Mouse (Mus musculus) kidney, embryonic 15.5 days (tissue): ENCODE measurements around the gene Tctn3. TPM values are rescaled to one million over a fixed set of nuclear protein-coding genes. Genes with fewer than 3 reads are reported as not detected.
A peak's percentile ranks its signal among the peaks of the same experiment; 100 is the strongest.
"Not testable (repeated sequence)": the region's sequence is repeated elsewhere in the genome, so short reads cannot be mapped to it uniquely, and the experiment has no call there.

ENCODE experiments used
- ATAC-seq: fragments of 200-750 bp; cut with Nextera tagmentation; replicated peaks from 2 replicates; pipeline ENCODE4 v1.8.0; 2017; ENCODE audit warnings: moderate TSS enrichment; ENCODE audit not compliant: low FRiP score
- H3K27ac ChIP-seq: fragments of 300-500 bp; sonication (generic); 2 replicates; pipeline ENCODE4 v1.5.1; 2015; ENCODE audit warnings: mild to moderate bottlenecking, inconsistent platforms
- H3K27me3 ChIP-seq: fragments of 300-500 bp; sonication (generic); 2 replicates; pipeline ENCODE4 v1.6.1; 2015; ENCODE audit warnings: inconsistent platforms
- H3K36me3 ChIP-seq: fragments of 300-500 bp; sonication (generic); 2 replicates; pipeline ENCODE4 v1.6.1; 2015; ENCODE audit warnings: inconsistent platforms
- H3K4me1 ChIP-seq: fragments of 300-500 bp; sonication (generic); 2 replicates; pipeline ENCODE4 v1.6.1; 2015; ENCODE audit warnings: inconsistent platforms
- H3K4me2 ChIP-seq: fragments of 300-500 bp; sonication (generic); 2 replicates; pipeline ENCODE4 v1.6.1; 2015; ENCODE audit warnings: moderate library complexity, mild to moderate bottlenecking, inconsistent platforms
- H3K4me3 ChIP-seq: fragments of 300-500 bp; sonication (generic); replicated peaks from 2 replicates; pipeline ENCODE4 v1.5.1; 2015; ENCODE audit warnings: mild to moderate bottlenecking, inconsistent platforms
- H3K9ac ChIP-seq: fragments of 300-500 bp; sonication (generic); 2 replicates; pipeline ENCODE4 v1.6.1; 2015; ENCODE audit warnings: mild to moderate bottlenecking, inconsistent platforms
- H3K9me3 ChIP-seq: fragments of 300-500 bp; sonication (generic); replicated peaks from 2 replicates; pipeline ENCODE4 v1.6.1; 2016; ENCODE audit warnings: inconsistent platforms
- WGBS: fragments of 180-500 bp; shearing (Covaris S2); methylation state at CpG from one replicate; pipeline ENCODE4 v1.1.7; 2015; ENCODE audit warnings: mixed read lengths; 5-methylcytosine and 5-hydroxymethylcytosine counted together
- polyA plus RNA-seq: library from polyadenylated mRNA; unstranded; fragments of >200 nt; fragmentation: Nextera tagmentation; extraction: Ambion mirVana; gene quantifications from 2 replicates; pipeline ENCODE4 v1.2.1, GENCODE M21; 2015

Tctn3 gene
- polyA plus RNA-seq, 1 experiment from 2014 or later: 12.3 TPM

- no peaks in the 10 kb centered on the region for H3K9me3 ChIP-seq
- no peak overlapping the region for H3K9ac ChIP-seq
- no peak for ATAC-seq
- H3K4me2 ChIP-seq: no peak overlapping the region
- H3K4me3 ChIP-seq: no peak overlapping the region
- H3K36me3 ChIP-seq: no peaks in the 10 kb centered on the region
- 83% methylated on average over 2 of the region's 2 CpGs for WGBS
- no peaks in the 10 kb centered on the region for H3K4me1 ChIP-seq
- no peaks in the 10 kb centered on the region for H3K27me3 ChIP-seq
- H3K27ac ChIP-seq: no peak overlapping the region
These were observed 28.8 kb upstream of the Tctn3 start for GRCm38 (mm10) chr19:40640799-40641198.

- Histone ChIP-seq H3K9me3 (no peaks in the 10 kb centered on the region), H3K9ac (no peak overlapping the region), H3K27ac (no peak overlapping the region), H3K4me3 (no peak overlapping the region), H3K4me1 (no peaks in the 10 kb centered on the region), H3K27me3 (no peaks in the 10 kb centered on the region), H3K4me2 (no peak overlapping the region), H3K36me3 (no peaks in the 10 kb centered on the region)
- ATAC-seq: no peak
- WGBS: 82% methylated on average over 11 of the region's 11 CpGs
These were observed 27.8 kb upstream of the Tctn3 start for GRCm38 (mm10) chr19:40639729-40640304.

DNA sequence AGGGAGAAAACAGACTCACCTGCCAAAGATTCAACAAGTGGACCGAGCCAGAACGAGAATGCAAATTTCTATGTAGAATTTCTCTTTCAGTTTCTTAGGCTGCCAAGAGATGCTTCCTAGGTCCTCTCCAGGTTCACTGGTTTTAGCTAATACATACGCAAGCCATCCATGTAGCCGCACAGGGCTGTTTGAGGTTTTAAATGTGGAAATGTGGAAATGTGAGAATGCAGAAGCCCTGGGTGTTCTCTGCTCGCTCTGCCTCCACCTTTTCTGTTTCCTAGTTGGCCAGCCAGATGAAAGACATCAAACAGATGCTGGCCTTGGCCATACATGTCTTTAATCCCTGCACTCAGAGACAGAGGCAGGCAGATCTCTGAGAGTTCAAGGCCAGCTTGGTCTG, 26.5 kb upstream of the Tctn3 start:
- Histone ChIP-seq H3K36me3 (no peaks in the 10 kb centered on the region), H3K9me3 (no peaks in the 10 kb centered on the region), H3K4me2 (no peak overlapping the region), H3K9ac (no peak overlapping the region), H3K4me3 (no peak overlapping the region), H3K27ac (no peak overlapping the region), H3K4me1 (no peaks in the 10 kb centered on the region), H3K27me3 (no peaks in the 10 kb centered on the region)
- WGBS: 91% methylated on average over 5 of the region's 5 CpGs
- ATAC-seq: no peak

DNA sequence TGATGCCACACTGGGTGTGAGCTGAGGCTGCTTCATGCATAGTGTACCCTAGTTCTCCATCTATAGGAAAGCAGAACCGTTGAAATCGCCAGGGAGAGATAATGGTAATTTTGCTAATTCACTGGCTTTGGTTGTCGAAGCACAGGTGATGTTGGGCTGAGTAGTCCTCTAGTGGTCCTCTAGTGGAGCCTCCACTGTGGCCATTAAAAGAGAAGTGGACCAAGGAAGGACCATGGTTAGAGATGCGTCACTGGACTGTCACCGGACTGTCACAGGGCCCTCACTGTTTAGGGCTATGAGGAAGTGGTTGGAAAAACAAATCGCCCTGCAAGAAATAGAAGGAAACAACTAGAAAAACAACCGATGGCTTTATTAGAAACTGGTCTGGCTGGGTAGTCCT, 25.6 kb upstream of the Tctn3 start:
- no peaks in the 10 kb centered on the region for H3K9me3 ChIP-seq
- 81% methylated on average over 7 of the region's 7 CpGs for WGBS
- no peaks in the 10 kb centered on the region for H3K4me1 ChIP-seq
- H3K4me2 ChIP-seq: no peak overlapping the region
- no peak overlapping the region for H3K9ac ChIP-seq
- ATAC-seq: no peak
- H3K4me3 ChIP-seq: no peak overlapping the region
- peak overlapping the region; percentile 55 for H3K27ac ChIP-seq
- no peaks in the 10 kb centered on the region for H3K27me3 ChIP-seq
- no peaks in the 10 kb centered on the region for H3K36me3 ChIP-seq

- no peak overlapping the region for H3K4me2 ChIP-seq
- WGBS: 51% methylated on average over 4 of the region's 4 CpGs
- no peaks in the 10 kb centered on the region for H3K9me3 ChIP-seq
- ATAC-seq: 0 out of 2 replicates have a peak, but pooled peaks have one; percentile 25
- no peaks in the 10 kb centered on the region for H3K4me1 ChIP-seq
- no peak overlapping the region for H3K9ac ChIP-seq
- no peaks in the 10 kb centered on the region for H3K27me3 ChIP-seq
- peak overlapping the region; percentile 55 for H3K27ac ChIP-seq
- no peak overlapping the region for H3K4me3 ChIP-seq
- H3K36me3 ChIP-seq: no peaks in the 10 kb centered on the region
These were observed 25.1 kb upstream of the Tctn3 start for GRCm38 (mm10) chr19:40637091-40637490.

DNA sequence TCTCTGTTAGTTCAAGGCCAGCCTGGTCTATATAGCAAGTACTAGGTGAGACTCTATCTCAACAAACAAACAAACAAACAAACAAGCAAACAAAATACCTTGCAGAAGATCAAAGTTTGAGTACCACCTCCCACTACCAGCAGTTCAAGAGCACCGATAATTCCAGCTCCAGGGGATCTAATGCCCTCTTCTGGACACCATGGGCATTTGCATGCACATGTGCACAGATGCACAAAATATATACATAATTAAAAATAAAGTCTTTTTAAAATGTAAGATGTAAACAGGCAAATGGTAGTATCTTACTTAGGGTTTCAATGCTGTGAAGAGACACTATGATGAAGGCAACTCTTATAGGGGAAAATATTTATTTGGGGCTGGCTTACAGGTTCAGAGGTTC, 21.1 kb upstream of the Tctn3 start:
- H3K4me1 ChIP-seq: no peaks in the 10 kb centered on the region
- H3K4me2 ChIP-seq: no peak overlapping the region
- H3K9me3 ChIP-seq: no peaks in the 10 kb centered on the region
- H3K27me3 ChIP-seq: no peaks in the 10 kb centered on the region
- no peaks in the 10 kb centered on the region for H3K36me3 ChIP-seq
- no peak for ATAC-seq
- H3K9ac ChIP-seq: no peak overlapping the region
- WGBS: 76% methylated on average over 1 of the region's 1 CpGs
- H3K27ac ChIP-seq: no peak overlapping the region
- no peak overlapping the region for H3K4me3 ChIP-seq

GRCm38 (mm10) chr19:40632668-40633067, 20.6 kb upstream of the Tctn3 start:
- ATAC-seq: no peak
- Histone ChIP-seq H3K27ac (no peak overlapping the region), H3K4me1 (no peaks in the 10 kb centered on the region), H3K36me3 (no peaks in the 10 kb centered on the region), H3K4me3 (no peak overlapping the region), H3K4me2 (no peak overlapping the region), H3K9me3 (no peaks in the 10 kb centered on the region), H3K9ac (no peak overlapping the region), H3K27me3 (no peaks in the 10 kb centered on the region)
- 73% methylated on average over 5 of the region's 5 CpGs for WGBS

- H3K9ac ChIP-seq: no peak overlapping the region
- no peak overlapping the region for H3K4me2 ChIP-seq
- WGBS: 66% methylated on average over 3 of the region's 3 CpGs
- H3K27ac ChIP-seq: no peak overlapping the region
- no peaks in the 10 kb centered on the region for H3K27me3 ChIP-seq
- H3K9me3 ChIP-seq: no peaks in the 10 kb centered on the region
- no peak overlapping the region for H3K4me3 ChIP-seq
- no peak for ATAC-seq
- H3K4me1 ChIP-seq: no peaks in the 10 kb centered on the region
- H3K36me3 ChIP-seq: no peaks in the 10 kb centered on the region
These were observed 20.2 kb upstream of the Tctn3 start for GRCm38 (mm10) chr19:40632193-40632592.

DNA sequence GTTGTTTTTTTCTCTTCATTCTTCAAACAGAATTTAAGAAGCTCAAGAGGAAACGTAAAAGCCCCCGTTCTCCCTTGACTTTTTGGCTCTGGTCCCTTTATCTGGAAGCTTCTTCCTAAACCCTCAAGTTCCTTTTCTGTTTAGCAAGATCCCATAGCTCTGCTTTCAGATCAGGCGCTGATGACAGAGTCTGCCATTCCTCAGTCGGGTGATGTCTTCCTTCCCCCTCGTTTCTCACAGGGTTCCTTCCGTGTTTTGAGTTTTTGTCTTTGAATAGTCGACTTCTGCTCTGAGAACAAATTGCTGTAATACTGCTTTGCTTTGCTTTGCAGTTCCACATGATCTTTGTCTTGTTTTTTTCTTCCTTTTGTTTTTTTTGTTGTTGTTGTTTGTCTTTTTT, 18.6 kb upstream of the Tctn3 start:
- Histone ChIP-seq H3K27ac (0 out of 2 replicates have a peak overlapping the region, but pooled peaks have one; percentile 45), H3K9me3 (no peaks in the 10 kb centered on the region), H3K36me3 (no peaks in the 10 kb centered on the region), H3K4me1 (no peaks in the 10 kb centered on the region), H3K4me3 (no peak overlapping the region), H3K9ac (no peak overlapping the region), H3K27me3 (no peaks in the 10 kb centered on the region), H3K4me2 (no peak overlapping the region)
- ATAC-seq: no peak
- WGBS: 69% methylated on average over 7 of the region's 7 CpGs

- H3K36me3 ChIP-seq: no peaks in the 10 kb centered on the region
- no peaks in the 10 kb centered on the region for H3K27me3 ChIP-seq
- no peak overlapping the region for H3K4me3 ChIP-seq
- WGBS: 77% methylated on average over 3 of the region's 3 CpGs
- no peaks in the 10 kb centered on the region for H3K4me1 ChIP-seq
- H3K9ac ChIP-seq: no peak overlapping the region
- H3K27ac ChIP-seq: peak overlapping the region; percentile 63; the same call in 1 of the 2 replicates
- no peaks in the 10 kb centered on the region for H3K9me3 ChIP-seq
- no peak overlapping the region for H3K4me2 ChIP-seq
- no peak for ATAC-seq
These were observed 18.1 kb upstream of the Tctn3 start for GRCm38 (mm10) chr19:40630096-40630495.

GRCm38 (mm10) chr19:40628950-40629349, 16.9 kb upstream of the Tctn3 start:
- Histone ChIP-seq H3K9ac (no peak overlapping the region), H3K4me2 (no peak overlapping the region), H3K4me1 (no peaks in the 10 kb centered on the region), H3K9me3 (no peaks in the 10 kb centered on the region), H3K27ac (no peak overlapping the region), H3K4me3 (no peak overlapping the region), H3K36me3 (no peaks in the 10 kb centered on the region), H3K27me3 (no peaks in the 10 kb centered on the region)
- ATAC-seq: no peak

- Histone ChIP-seq H3K27me3 (no peaks in the 10 kb centered on the region), H3K4me3 (no peak overlapping the region), H3K9me3 (no peaks in the 10 kb centered on the region), H3K9ac (no peak overlapping the region), H3K4me1 (no peaks in the 10 kb centered on the region), H3K27ac (no peak overlapping the region), H3K4me2 (no peak overlapping the region), H3K36me3 (no peaks in the 10 kb centered on the region)
- 45% methylated on average over 12 of the region's 12 CpGs for WGBS
- ATAC-seq: no peak
These were observed 13.9 kb upstream of the Tctn3 start for GRCm38 (mm10) chr19:40625935-40626334.

DNA sequence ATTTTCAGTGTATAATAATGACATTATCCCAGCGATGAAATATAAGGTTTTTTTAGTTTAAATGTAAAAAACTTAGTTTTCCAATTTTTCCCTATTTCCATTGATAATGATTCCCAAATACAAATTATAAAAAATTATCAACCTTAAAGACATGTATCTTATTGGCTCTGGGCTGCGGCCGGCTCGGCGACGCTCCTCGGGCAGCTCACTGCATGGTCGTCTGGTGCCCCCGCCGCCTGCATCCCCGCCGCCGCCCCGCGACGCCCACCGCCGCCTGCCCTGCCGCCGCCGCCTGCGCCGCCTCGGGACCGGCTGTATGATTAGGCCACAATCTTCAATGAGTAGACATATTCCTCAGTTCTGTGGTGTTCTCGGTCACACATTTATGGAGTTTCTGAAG, 9.6 kb upstream of the Tctn3 start:
- not testable (repeated sequence) for H3K4me3 ChIP-seq, H3K27me3 ChIP-seq, H3K9me3 ChIP-seq, H3K27ac ChIP-seq, H3K36me3 ChIP-seq, ATAC-seq, H3K4me2 ChIP-seq, H3K9ac ChIP-seq, H3K4me1 ChIP-seq
- 38% methylated on average over 16 of the region's 26 CpGs for WGBS
